Mouse (Mus musculus) thymus, adult 2 months (tissue): ENCODE results near the gene Kif5c.

Experiments used
- CTCF ChIP-seq: fragments of 200-500 bp; IDR thresholded peaks from 2 replicates; pipeline ENCODE4 v1.5.1; 2012; ENCODE audit warnings: mild to moderate bottlenecking, control low read depth, low read length, moderate library complexity, borderline replicate concordance; ENCODE audit not compliant: control insufficient read depth, poor library complexity, insufficient read depth; ENCODE audit errors: extremely low read depth
- POLR2A ChIP-seq: fragments of 200-500 bp; IDR thresholded peaks from 2 replicates; pipeline ENCODE4 v1.6.1; 2012; ENCODE audit warnings: mild to moderate bottlenecking, low read length, control low read depth, moderate library complexity; ENCODE audit not compliant: control insufficient read depth, poor library complexity, insufficient read depth; ENCODE audit errors: extremely low read depth

- TF ChIP-seq CTCF (no peak), POLR2A (no peak)
These were observed 65.7 kb downstream of the Kif5c start for GRCm38 (mm10) chr2:49684808-49685207.
